Mouse (Mus musculus): Measurements from ENCODE around the gene Atp1b1.

Atp1b1 gene

GRCm38 (mm10) chr1:164467406-164467805, 9.3 kb upstream of the Atp1b1 start:
- DNase-seq (ENCODE audit: low read depth, low spot score): no peak

GRCm38 (mm10) chr1:164461726-164462125, 3.6 kb upstream of the Atp1b1 start:
- no peak for DNase-seq (ENCODE audit: low read depth, low spot score)

- DNase-seq (ENCODE audit: low read depth, low spot score): no peak
Observed at GRCm38 (mm10) chr1:164460921-164461697, 3.0 kb upstream of the Atp1b1 start.

GRCm38 (mm10) chr1:164459127-164459905, 1.2 kb upstream of the Atp1b1 start:
- no peak for DNase-seq (ENCODE audit: low read depth, low spot score)

- no peak for DNase-seq (ENCODE audit: low read depth, low spot score)
Observed at GRCm38 (mm10) chr1:164458621-164459051, 481 bp upstream of the Atp1b1 start.

GRCm38 (mm10) chr1:164457531-164458244, 467 bp downstream of the Atp1b1 start:
- DNase-seq (ENCODE audit: low read depth, low spot score): no peak

- DNase-seq (ENCODE audit: low read depth, low spot score): no peak
Observed at GRCm38 (mm10) chr1:164456731-164457130, 1.4 kb downstream of the Atp1b1 start.

GRCm38 (mm10) chr1:164456065-164456464, 2.1 kb downstream of the Atp1b1 start:
- no peak for DNase-seq (ENCODE audit: low read depth, low spot score)

GRCm38 (mm10) chr1:164455614-164456013, 2.5 kb downstream of the Atp1b1 start:
- no peak for DNase-seq (ENCODE audit: low read depth, low spot score)

GRCm38 (mm10) chr1:164454747-164455400, 3.3 kb downstream of the Atp1b1 start:
- DNase-seq (ENCODE audit: low read depth, low spot score): no peak

GRCm38 (mm10) chr1:164453739-164454138, 4.4 kb downstream of the Atp1b1 start:
- DNase-seq (ENCODE audit: low read depth, low spot score): no peak

GRCm38 (mm10) chr1:164453146-164453545, 5.0 kb downstream of the Atp1b1 start:
- DNase-seq (ENCODE audit: low read depth, low spot score): no peak

GRCm38 (mm10) chr1:164452580-164452979, 5.6 kb downstream of the Atp1b1 start:
- DNase-seq (ENCODE audit: low read depth, low spot score): no peak

- no peak for DNase-seq (ENCODE audit: low read depth, low spot score)
Observed at GRCm38 (mm10) chr1:164451346-164451745, 6.8 kb downstream of the Atp1b1 start.

GRCm38 (mm10) chr1:164450644-164451043, 7.5 kb downstream of the Atp1b1 start:
- no peak for DNase-seq (ENCODE audit: low read depth, low spot score)

- no peak for DNase-seq (ENCODE audit: low read depth, low spot score)
Observed at GRCm38 (mm10) chr1:164450231-164450630, 7.9 kb downstream of the Atp1b1 start.

GRCm38 (mm10) chr1:164449626-164450025, 8.5 kb downstream of the Atp1b1 start:
- no peak for DNase-seq (ENCODE audit: low read depth, low spot score)

- DNase-seq (ENCODE audit: low read depth, low spot score): no peak
Observed at GRCm38 (mm10) chr1:164447521-164447920, 10.6 kb downstream of the Atp1b1 start.

- no peak for DNase-seq (ENCODE audit: low read depth, low spot score)
Observed at GRCm38 (mm10) chr1:164446535-164446934, 11.6 kb downstream of the Atp1b1 start.

GRCm38 (mm10) chr1:164445620-164446162, 12.5 kb downstream of the Atp1b1 start:
- no peak for DNase-seq (ENCODE audit: low read depth, low spot score)

- DNase-seq (ENCODE audit: low read depth, low spot score): no peak
Observed at GRCm38 (mm10) chr1:164441408-164441974, 16.7 kb downstream of the Atp1b1 start.
